Mouse (Mus musculus) splenic B cell, adult 2 months (primary cell): Measurements from ENCODE around the gene Ccdc103.
A peak's percentile ranks its signal among the peaks of the same experiment; 100 is the strongest.

Experiments
- DNase-seq: peaks from one replicate; pipeline ENCODE4 v3.0.0-alpha.2; 2011; ENCODE audit warnings: low read depth, low spot score
- H3K27me3 ChIP-seq: 2 replicates; pipeline ENCODE4 v1.6.1; 2012; ENCODE audit warnings: mild to moderate bottlenecking, low read length, moderate library complexity, mixed read lengths; ENCODE audit not compliant: control insufficient read depth, poor library complexity, insufficient read depth, severe bottlenecking
- H3K36me3 ChIP-seq: 2 replicates; pipeline ENCODE4 v1.6.1; 2012; ENCODE audit warnings: mild to moderate bottlenecking, low read length, moderate library complexity, mixed read lengths; ENCODE audit not compliant: control insufficient read depth, poor library complexity, insufficient read depth, severe bottlenecking

The Ccdc103 gene

DNA sequence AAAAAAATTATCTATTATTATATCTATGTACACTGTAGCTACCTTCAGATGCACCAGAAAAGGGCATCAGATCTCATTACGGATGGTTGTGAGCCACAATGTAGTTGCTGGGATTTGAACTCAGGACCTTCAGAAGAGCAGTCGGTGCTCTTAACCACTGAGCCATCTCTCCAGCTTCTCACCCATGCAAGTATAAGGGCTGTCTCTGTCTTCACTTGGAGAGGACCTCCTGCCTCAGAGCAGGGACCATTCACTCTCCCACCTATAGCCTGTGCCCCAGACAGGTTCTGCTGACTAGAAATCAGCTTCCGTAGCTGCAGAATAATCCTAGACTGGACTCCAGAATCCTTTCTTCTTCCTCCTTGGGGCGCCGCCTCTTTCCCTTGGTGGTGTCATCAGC lies 21.1 kb downstream of the Ccdc103 start:
- Histone ChIP-seq H3K36me3 (no peaks in the 10 kb centered on the region), H3K27me3 (no peaks in the 10 kb centered on the region)
- no peak for DNase-seq

GRCm38 (mm10) chr11:102903654-102904053 lies 22.6 kb downstream of the Ccdc103 start:
- no peak for DNase-seq
- H3K27me3 ChIP-seq = no peaks in the 10 kb centered on the region
- H3K36me3 ChIP-seq = no peaks in the 10 kb centered on the region

GRCm38 (mm10) chr11:102911376-102911775 lies 30.4 kb downstream of the Ccdc103 start:
- H3K27me3 ChIP-seq = no peaks in the 10 kb centered on the region
- no peak for DNase-seq
- H3K36me3 ChIP-seq = no peaks in the 10 kb centered on the region

GRCm38 (mm10) chr11:102915380-102915779 lies 34.4 kb downstream of the Ccdc103 start:
- H3K27me3 ChIP-seq = no peaks in the 10 kb centered on the region
- no peak for DNase-seq

DNA sequence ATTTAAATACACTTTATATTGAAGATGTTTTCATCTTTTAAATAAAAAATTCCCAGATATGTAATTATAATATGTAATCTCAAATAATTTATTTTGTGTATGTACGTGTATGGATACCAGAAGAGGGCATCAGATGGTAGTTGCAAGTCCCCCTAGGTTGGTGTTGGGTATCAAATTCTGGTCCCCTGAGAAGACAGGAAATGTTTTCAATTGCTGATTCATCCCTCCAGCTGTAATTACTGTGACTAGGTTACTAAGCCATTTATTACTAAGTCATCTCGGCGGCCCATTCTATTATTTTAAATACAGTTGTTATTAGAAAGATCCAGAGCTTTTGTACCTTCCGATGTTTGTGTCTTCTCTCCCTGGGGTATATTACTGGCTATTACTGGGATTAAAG lies 37.1 kb downstream of the Ccdc103 start:
- Histone ChIP-seq H3K27me3 (no peaks in the 10 kb centered on the region), H3K36me3 (no peaks in the 10 kb centered on the region)
- no peak for DNase-seq

More at GRCm38 (mm10) chr11:102915380-102915779, 34.4 kb downstream of the Ccdc103 start:
- H3K36me3 ChIP-seq = no peaks in the 10 kb centered on the region

DNA sequence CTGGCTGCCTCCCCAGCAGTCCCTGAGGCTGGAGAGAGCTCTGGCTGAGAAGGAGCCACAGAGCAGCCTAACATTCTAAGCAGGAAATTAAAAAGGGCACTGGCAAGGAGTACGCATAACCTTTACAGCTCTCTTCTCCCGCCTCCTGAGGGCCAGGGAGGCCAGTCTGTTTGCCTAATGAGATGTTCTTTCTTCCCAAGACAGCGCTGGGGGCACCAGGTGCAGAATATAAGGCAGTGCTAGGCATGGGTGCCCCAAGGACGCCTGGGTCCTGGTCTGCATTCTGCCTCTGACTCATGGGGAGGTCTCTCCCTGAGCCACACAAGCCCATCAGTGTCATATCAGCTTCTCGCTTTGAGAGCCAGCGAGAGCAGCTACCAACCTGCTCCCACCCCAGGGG lies 40.5 kb downstream of the Ccdc103 start:
- Histone ChIP-seq H3K36me3 (no peaks in the 10 kb centered on the region), H3K27me3 (no peaks in the 10 kb centered on the region)
- no peak for DNase-seq

DNA sequence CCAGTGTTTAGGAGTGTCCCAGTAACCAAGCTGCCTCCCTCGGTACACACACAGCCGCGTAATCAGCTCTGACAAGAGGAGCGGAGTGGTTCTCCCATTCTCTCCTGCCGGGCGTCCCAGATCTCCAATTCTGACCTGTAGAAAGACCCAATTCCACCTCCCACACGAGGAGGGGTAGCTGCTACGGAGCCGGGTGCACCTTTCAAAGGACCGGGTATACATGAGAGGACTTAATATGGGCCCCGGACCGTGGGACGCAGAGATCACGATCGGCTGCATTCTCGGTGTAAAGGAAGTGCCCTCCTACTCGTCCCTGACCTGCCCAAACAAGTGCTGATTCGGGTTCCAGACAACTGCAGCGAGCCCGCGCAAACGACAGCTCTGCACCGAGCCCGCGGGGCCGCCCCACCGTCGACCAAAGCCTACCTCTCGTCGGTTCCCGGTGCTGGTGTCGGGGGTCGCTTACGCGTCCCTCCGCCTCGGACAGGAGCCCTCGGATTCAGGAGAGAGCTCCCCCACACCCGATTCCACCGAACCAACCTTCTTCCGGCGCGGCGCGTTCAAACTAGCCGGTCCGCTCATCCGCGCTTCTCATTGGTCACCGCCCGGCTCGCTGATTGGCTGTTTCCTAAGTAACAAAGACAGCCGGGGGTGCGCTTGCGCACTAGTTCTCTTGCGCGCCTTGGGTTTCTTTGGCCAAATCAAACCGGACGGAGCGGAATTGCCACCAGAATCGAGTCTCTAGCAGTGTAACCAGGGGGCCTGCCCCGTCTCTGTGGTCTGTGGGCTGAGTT lies 43.8 kb downstream of the Ccdc103 start, which contains the start of gene Kif18b:
Kif18b (minus strand) TSS at position 568 of the 794 bp plus-strand sequence.
- DNase-seq = peak; percentile 96
- Histone ChIP-seq H3K27me3 (no peaks in the 10 kb centered on the region), H3K36me3 (no peaks in the 10 kb centered on the region)

- peak; percentile 73 for DNase-seq
- Histone ChIP-seq H3K27me3 (no peaks in the 10 kb centered on the region), H3K36me3 (no peaks in the 10 kb centered on the region)
Measured at GRCm38 (mm10) chr11:102925351-102925717, 44.3 kb downstream of the Ccdc103 start.

DNA sequence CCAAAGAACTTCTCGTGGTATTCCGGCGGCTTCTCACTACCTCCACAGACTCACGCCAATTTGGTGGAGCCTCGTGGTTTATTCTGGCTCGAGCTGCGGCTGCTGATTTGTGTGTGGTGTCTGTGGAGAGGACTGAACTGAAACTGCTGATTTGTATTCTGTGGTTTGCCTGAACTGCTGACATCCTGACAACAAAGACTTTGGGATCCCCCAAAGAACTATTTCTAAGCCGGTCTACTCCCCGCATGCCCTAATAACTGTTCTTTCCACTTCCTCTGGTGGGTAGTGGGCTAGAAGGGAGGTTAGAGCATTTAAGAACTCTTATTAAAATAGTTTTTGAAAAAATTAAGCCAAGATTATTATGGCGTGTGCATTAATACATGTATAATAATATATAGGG lies 49.7 kb downstream of the Ccdc103 start:
- H3K27me3 ChIP-seq = no peaks in the 10 kb centered on the region
- no peak for DNase-seq
- H3K36me3 ChIP-seq = no peaks in the 10 kb centered on the region
